Mouse (Mus musculus) myocyte (in vitro differentiated cells): Measurements from ENCODE around the gene Fam131b.

Experiments
- CEBPB ChIP-seq: IDR thresholded peaks from 2 replicates; pipeline ENCODE4 v1.6.1; 2011; ENCODE audit warnings: mild to moderate bottlenecking, moderate library complexity; ENCODE audit not compliant: poor library complexity, insufficient read depth, severe bottlenecking
- E2F4 ChIP-seq: IDR thresholded peaks from one replicate; pipeline ENCODE4 v1.6.1; 2011; ENCODE audit warnings: mild to moderate bottlenecking, control low read depth, moderate library complexity; ENCODE audit not compliant: insufficient read depth
- MAX ChIP-seq: IDR thresholded peaks from one replicate; pipeline ENCODE4 v1.6.1; 2011; ENCODE audit warnings: low read depth, mild to moderate bottlenecking, control low read depth
- MYOD1 ChIP-seq, 3 experiments: IDR thresholded peaks; one replicate each; pipeline ENCODE4 v1.6.1; 2011; ENCODE audit warnings: control low read depth in 2 of 3, low read depth in 2 of 3, mild to moderate bottlenecking in 2 of 3, moderate library complexity in 1 of 3; ENCODE audit not compliant: insufficient read length in 2 of 3, control insufficient read depth in 1 of 3
- MYOG ChIP-seq, 3 experiments: IDR thresholded peaks; one replicate each; pipeline ENCODE4 v1.6.1; 2011; ENCODE audit warnings: control low read depth in 2 of 3, low read depth in 2 of 3, mild to moderate bottlenecking in 2 of 3; ENCODE audit not compliant: insufficient read length in 2 of 3, control insufficient read depth in 1 of 3, insufficient read depth in 1 of 3
- POLR2A ChIP-seq: IDR thresholded peaks from one replicate; pipeline ENCODE4 v1.6.1; 2011; ENCODE audit warnings: low read depth, mild to moderate bottlenecking, control low read depth, moderate library complexity; ENCODE audit not compliant: insufficient read length
- POLR2AphosphoS2 ChIP-seq: IDR thresholded peaks from one replicate; pipeline ENCODE4 v1.6.1; 2011; ENCODE audit warnings: low read depth, control low read depth; ENCODE audit not compliant: insufficient read length
- REST ChIP-seq: IDR thresholded peaks from one replicate; pipeline ENCODE4 v1.6.1; 2011; ENCODE audit warnings: mild to moderate bottlenecking, control low read depth, moderate library complexity; ENCODE audit not compliant: insufficient read depth, insufficient read length
- SRF ChIP-seq: IDR thresholded peaks from one replicate; pipeline ENCODE4 v1.6.1; 2011; ENCODE audit warnings: low read depth; ENCODE audit not compliant: control insufficient read depth, insufficient read length
- TCF12 ChIP-seq: IDR thresholded peaks from one replicate; pipeline ENCODE4 v1.6.1; 2011; ENCODE audit warnings: mild to moderate bottlenecking, control low read depth; ENCODE audit not compliant: poor library complexity, insufficient read depth, severe bottlenecking
- TCF3 ChIP-seq: IDR thresholded peaks from one replicate; pipeline ENCODE4 v1.6.1; 2011; ENCODE audit warnings: low read depth, control low read depth; ENCODE audit not compliant: insufficient read length
- USF1 ChIP-seq: IDR thresholded peaks from one replicate; pipeline ENCODE4 v1.6.1; 2011; ENCODE audit warnings: low read depth, mild to moderate bottlenecking, control low read depth, moderate library complexity

DNA sequence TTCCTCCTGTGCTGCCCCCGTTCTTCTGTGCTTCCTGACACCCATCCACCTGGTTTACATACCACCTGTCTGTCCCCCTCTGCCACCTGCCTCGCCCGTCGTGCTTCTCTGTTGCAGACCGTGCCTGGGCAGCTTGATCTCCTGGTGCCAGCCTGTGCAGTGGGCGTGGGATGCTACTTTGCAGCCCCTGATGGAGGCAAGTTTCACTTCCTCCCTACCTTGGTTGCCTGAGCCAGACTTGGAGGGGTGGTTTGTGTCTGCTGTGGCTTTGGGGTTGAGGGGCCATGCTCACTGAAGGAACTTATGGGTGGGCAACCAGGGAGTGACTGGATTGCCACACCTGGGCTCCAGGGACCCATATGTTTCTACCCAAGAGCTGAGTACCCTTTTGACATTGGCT is 31.1 kb downstream of the Fam131b start:
- no peak for TF ChIP-seq MYOG (IDR thresholded peaks at IDR 0.05; ENCODE audit: control insufficient read depth in 1 of 3, insufficient read depth in 1 of 3, insufficient read length in 2 of 3, low read depth in 2 of 3)
- no peak for TF ChIP-seq TCF12
- TF ChIP-seq POLR2A, result no peak
- TF ChIP-seq E2F4, result no peak
- TF ChIP-seq POLR2AphosphoS2, result no peak
- TF ChIP-seq USF1, result no peak
- TF ChIP-seq SRF, result no peak
- no peak for TF ChIP-seq CEBPB
- TF ChIP-seq REST, result no peak
- no peak for TF ChIP-seq MAX
- no peak for TF ChIP-seq TCF3
- no peak for TF ChIP-seq MYOD1 (IDR thresholded peaks at IDR 0.05; ENCODE audit: control insufficient read depth in 1 of 3, insufficient read length in 2 of 3, low read depth in 2 of 3)
